27 mouse cellular contexts compared by ENCODE assay signal in genomic region chr7:77855077-77855476, GRCm38 (mm10).
A peak's percentile ranks its signal among the peaks of the same experiment; 100 is the strongest.
DNase-seq lines count a peak whose midpoint lies in the region; ATAC-seq lines count a peak whose summit lies in the region.
"Had no signal": no experiment of that assay in that cellular context is flagged by ENCODE, and none has a peak within 500 bp of the region (broad histone marks: within the 10 kb centered on the region; RNA-seq: fewer than 3 reads in every experiment).

No protein-coding gene starts in this region.

- ATAC-seq in embryonic facial prominence, embryonic 14.5 days (ENCODE audit: low read depth): no peak
- peak; percentile 80 for ATAC-seq in forebrain, embryonic 15.5 days (replicated peaks)
- ATAC-seq: activated CD4-positive, CD25-positive, alpha-beta regulatory T cell, adult 4 months; hindbrain, postnatal 0 days; inflammation-experienced regulatory T-cells, adult 6 months; intestine, embryonic 16.5 days had no signal

- H3K4me1 ChIP-seq in embryonic facial prominence, embryonic 14.5 days (ENCODE audit: control insufficient read depth, insufficient read depth, low read length): no peaks in the 10 kb centered on the region
- H3K4me1 ChIP-seq in embryonic facial prominence, embryonic 10.5 days: no peaks in the 10 kb centered on the region
- peaks cover 5% of the 10 kb centered on the region for H3K4me1 ChIP-seq in forebrain, embryonic 15.5 days
- H3K4me1 ChIP-seq in forebrain, embryonic 10.5 days: no peaks in the 10 kb centered on the region
- H3K4me1 ChIP-seq: embryonic facial prominence, embryonic 15.5 days; heart, embryonic 10.5 days had no signal

- no peak overlapping the region for H3K27ac ChIP-seq in embryonic facial prominence, embryonic 14.5 days (replicated peaks; ENCODE audit: low read depth, low read length)
- H3K27ac ChIP-seq in embryonic facial prominence, embryonic 10.5 days (replicated peaks): no peak overlapping the region
- H3K27ac ChIP-seq in forebrain, embryonic 15.5 days (replicated peaks): no peak overlapping the region
- no peak overlapping the region for H3K27ac ChIP-seq in forebrain, embryonic 10.5 days
- H3K27ac ChIP-seq: embryonic facial prominence, embryonic 15.5 days; heart, adult 2 months; heart, embryonic 10.5 days; heart, embryonic 13.5 days; hindbrain, embryonic 14.5 days; hindbrain, postnatal 0 days had no signal

- WGBS in embryonic facial prominence, embryonic 14.5 days: 53% methylated on average over 2 of the region's 2 CpGs
- WGBS in embryonic facial prominence, embryonic 10.5 days: 86% methylated on average over 2 of the region's 2 CpGs
- 49% methylated on average over 2 of the region's 2 CpGs for WGBS in forebrain, embryonic 15.5 days
- WGBS in forebrain, embryonic 10.5 days: 90% methylated on average over 2 of the region's 2 CpGs

- no peaks in the 10 kb centered on the region for H3K36me3 ChIP-seq in embryonic facial prominence, embryonic 14.5 days (ENCODE audit: control insufficient read depth, insufficient read depth, low read length)
- no peaks in the 10 kb centered on the region for H3K36me3 ChIP-seq in embryonic facial prominence, embryonic 10.5 days (replicated peaks)
- no peaks in the 10 kb centered on the region for H3K36me3 ChIP-seq in forebrain, embryonic 15.5 days
- H3K36me3 ChIP-seq in forebrain, embryonic 10.5 days (replicated peaks): no peaks in the 10 kb centered on the region
- H3K36me3 ChIP-seq: embryonic facial prominence, embryonic 15.5 days; heart, embryonic 10.5 days; heart, embryonic 13.5 days had no signal

- H3K9me3 ChIP-seq in embryonic facial prominence, embryonic 14.5 days (ENCODE audit: control insufficient read depth, low read length): no peaks in the 10 kb centered on the region
- H3K9me3 ChIP-seq in embryonic facial prominence, embryonic 10.5 days: no peaks in the 10 kb centered on the region
- H3K9me3 ChIP-seq in forebrain, embryonic 15.5 days: no peaks in the 10 kb centered on the region
- H3K9me3 ChIP-seq in forebrain, embryonic 10.5 days: no peaks in the 10 kb centered on the region
- H3K9me3 ChIP-seq: embryonic facial prominence, embryonic 15.5 days; heart, embryonic 10.5 days; heart, embryonic 13.5 days had no signal

- H3K4me3 ChIP-seq in embryonic facial prominence, embryonic 14.5 days (ENCODE audit: low read depth, low read length): no peak overlapping the region
- no peak overlapping the region for H3K4me3 ChIP-seq in embryonic facial prominence, embryonic 10.5 days
- H3K4me3 ChIP-seq in forebrain, embryonic 15.5 days: no peak overlapping the region
- H3K4me3 ChIP-seq in forebrain, embryonic 10.5 days: no peak overlapping the region
- H3K4me3 ChIP-seq: embryonic facial prominence, embryonic 15.5 days; heart, adult 2 months; heart, embryonic 10.5 days; heart, embryonic 13.5 days had no signal

- H3K27me3 ChIP-seq in embryonic facial prominence, embryonic 14.5 days (replicated peaks; ENCODE audit: control insufficient read depth, insufficient read depth, low read length): no peaks in the 10 kb centered on the region
- no peaks in the 10 kb centered on the region for H3K27me3 ChIP-seq in embryonic facial prominence, embryonic 10.5 days (replicated peaks; ENCODE audit: low read depth, poor library complexity, severe bottlenecking)
- no peaks in the 10 kb centered on the region for H3K27me3 ChIP-seq in forebrain, embryonic 15.5 days
- H3K27me3 ChIP-seq in forebrain, embryonic 10.5 days (ENCODE audit: poor library complexity, severe bottlenecking): no peaks in the 10 kb centered on the region
- H3K27me3 ChIP-seq: embryonic facial prominence, embryonic 15.5 days; heart, embryonic 13.5 days had no signal

- H3K9ac ChIP-seq in embryonic facial prominence, embryonic 14.5 days (ENCODE audit: low read depth, low read length): no peak overlapping the region
- H3K9ac ChIP-seq in forebrain, embryonic 15.5 days (replicated peaks): no peak overlapping the region
- H3K9ac ChIP-seq: embryonic facial prominence, embryonic 15.5 days; heart, embryonic 13.5 days; hindbrain, embryonic 14.5 days had no signal

- peak; percentile 23 for DNase-seq in embryonic facial prominence, embryonic 14.5 days (ENCODE audit: low spot score)
- no peak for DNase-seq in embryonic facial prominence, embryonic 10.5 days (ENCODE audit: low spot score)
- DNase-seq in forebrain, embryonic 10.5 days (ENCODE audit: extremely low spot score, low spot score): no peak
- DNase-seq in retina, embryonic 14.5 days (ENCODE audit: low spot score): peak; percentile 23
- DNase-seq in retina, postnatal 1 day: no peak
- DNase-seq: adrenal gland, adult 8-10 months; adrenal gland, postnatal 25 days; cerebellum, adult 11-12 months; cerebellum, adult 8-10 months; cerebellum, postnatal 10 days; cerebellum, postnatal 36 days; embryo, embryonic 11 days; gastrocnemius, postnatal 10 days; gastrocnemius, postnatal 36 days; heart, adult 2 months; heart, postnatal 14 days; heart, postnatal 4 days; kidney, adult 18-20 months had no signal

- no peak overlapping the region for H3K4me2 ChIP-seq in embryonic facial prominence, embryonic 14.5 days (ENCODE audit: low read depth, low read length)
- no peak overlapping the region for H3K4me2 ChIP-seq in forebrain, embryonic 15.5 days (replicated peaks)
- H3K4me2 ChIP-seq: embryonic facial prominence, embryonic 15.5 days; heart, embryonic 13.5 days; hindbrain, embryonic 14.5 days had no signal

Comparison
In these comparisons a context has a peak if more than half of its experiments do, and no peak if none do; other contexts are left out.
1. DNase-seq: peak in embryonic facial prominence, embryonic 14.5 days (single experiment) and retina, embryonic 14.5 days (single experiment); none in embryonic facial prominence, embryonic 10.5 days (single experiment), forebrain, embryonic 10.5 days (single experiment) and retina, postnatal 1 day (single experiment).